14 mouse cellular contexts compared by ENCODE assay signal in genomic region chr15:60692149-60692548, GRCm38 (mm10).
DNase-seq lines count a peak whose midpoint lies in the region; ATAC-seq and TF ChIP-seq lines count a peak whose summit lies in the region.
"Had no signal": no experiment of that assay in that cellular context is flagged by ENCODE, and none has a peak within 500 bp of the region (broad histone marks: within the 10 kb centered on the region; RNA-seq: fewer than 3 reads in every experiment).

No protein-coding gene starts in this region.

- WGBS in kidney, postnatal 0 days = 33% methylated on average over 3 of the region's 3 CpGs
- WGBS in midbrain, embryonic 14.5 days = 21% methylated on average over 3 of the region's 3 CpGs
- 11% methylated on average over 3 of the region's 3 CpGs for WGBS in midbrain, embryonic 13.5 days
- whole genome bisulfite sequencing in embryonic facial prominence, embryonic 10.5 days = 28% methylated on average over 3 of the region's 3 CpGs

- DNase-seq in kidney, postnatal 0 days (ENCODE audit: low spot score) = peak; percentile 27
- no peak for DNase-seq in kidney, adult 8-10 months
- peak; percentile 15 for DNase-seq in midbrain, embryonic 14.5 days
- peak; percentile 16 for DNase-seq in embryonic facial prominence, embryonic 10.5 days (ENCODE audit: low spot score)
- peak; percentile 89 for DNase-seq in retina, embryonic 14.5 days (ENCODE audit: low spot score)
- DNase-seq in ovary, adult 18-20 months (ENCODE audit: low spot score) = no peak
- DNase-seq in cerebellum, postnatal 36 days = no peak
- DNase-seq: cerebellum, postnatal 14 days had no signal

- no peak overlapping the region for H3K27ac ChIP-seq in kidney, postnatal 0 days
- H3K27ac ChIP-seq in midbrain, embryonic 14.5 days (replicated peaks; ENCODE audit: low read depth, low read length) = no peak overlapping the region
- no peak overlapping the region for H3K27ac ChIP-seq in midbrain, embryonic 13.5 days
- H3K27ac ChIP-seq in embryonic facial prominence, embryonic 10.5 days (replicated peaks) = peak overlapping the region; percentile 24; the same call in 1 of the 2 replicates
- H3K27ac ChIP-seq: hindbrain, embryonic 13.5 days had no signal

- TF ChIP-seq CTCF in kidney, postnatal 0 days (IDR thresholded peaks at IDR 0.05; ENCODE audit: low read depth) = no peak

- ATAC-seq in kidney, postnatal 0 days (replicated peaks; ENCODE audit: low FRiP score, low read depth) = no peak
- ATAC-seq in midbrain, embryonic 14.5 days (ENCODE audit: low FRiP score, low TSS enrichment) = no peak
- ATAC-seq in midbrain, embryonic 13.5 days = no peak
- ATAC-seq: CD4-positive, CD25-positive, alpha-beta regulatory T cell, adult 4 months had no signal

- H3K4me2 ChIP-seq in kidney, postnatal 0 days (ENCODE audit: low read length) = no peak overlapping the region
- no peak overlapping the region for H3K4me2 ChIP-seq in midbrain, embryonic 14.5 days (ENCODE audit: low read length)
- H3K4me2 ChIP-seq in midbrain, embryonic 13.5 days (replicated peaks) = no peak overlapping the region
- H3K4me2 ChIP-seq: heart, embryonic 13.5 days; hindbrain, embryonic 13.5 days; liver, embryonic 11.5 days had no signal

- H3K4me3 ChIP-seq in kidney, postnatal 0 days (replicated peaks; ENCODE audit: low read depth, low read length) = no peak overlapping the region
- no peak overlapping the region for H3K4me3 ChIP-seq in midbrain, embryonic 14.5 days (replicated peaks; ENCODE audit: low read depth, low read length)
- no peak overlapping the region for H3K4me3 ChIP-seq in midbrain, embryonic 13.5 days (replicated peaks)
- H3K4me3 ChIP-seq in embryonic facial prominence, embryonic 10.5 days = no peak overlapping the region
- H3K4me3 ChIP-seq: erythroblast, embryonic 14.5 days; heart, embryonic 13.5 days; hindbrain, embryonic 13.5 days had no signal

- H3K27me3 ChIP-seq in kidney, postnatal 0 days (ENCODE audit: insufficient read depth, low read length) = no peaks in the 10 kb centered on the region
- no peaks in the 10 kb centered on the region for H3K27me3 ChIP-seq in midbrain, embryonic 14.5 days (ENCODE audit: control insufficient read depth, insufficient read depth, low read length)
- H3K27me3 ChIP-seq in midbrain, embryonic 13.5 days = no peaks in the 10 kb centered on the region
- no peaks in the 10 kb centered on the region for H3K27me3 ChIP-seq in embryonic facial prominence, embryonic 10.5 days (replicated peaks; ENCODE audit: low read depth, poor library complexity, severe bottlenecking)
- H3K27me3 ChIP-seq: heart, embryonic 13.5 days; hindbrain, embryonic 13.5 days had no signal

- H3K9ac ChIP-seq in kidney, postnatal 0 days (ENCODE audit: low read depth, low read length) = no peak overlapping the region
- no peak overlapping the region for H3K9ac ChIP-seq in midbrain, embryonic 14.5 days (replicated peaks; ENCODE audit: low read length)
- H3K9ac ChIP-seq in midbrain, embryonic 13.5 days (replicated peaks) = no peak overlapping the region
- H3K9ac ChIP-seq: heart, embryonic 13.5 days; hindbrain, embryonic 13.5 days had no signal

- no peaks in the 10 kb centered on the region for H3K36me3 ChIP-seq in kidney, postnatal 0 days (ENCODE audit: insufficient read depth, low read length)
- no peaks in the 10 kb centered on the region for H3K36me3 ChIP-seq in midbrain, embryonic 14.5 days (ENCODE audit: control insufficient read depth, insufficient read depth, low read length)
- no peaks in the 10 kb centered on the region for H3K36me3 ChIP-seq in midbrain, embryonic 13.5 days
- no peaks in the 10 kb centered on the region for H3K36me3 ChIP-seq in embryonic facial prominence, embryonic 10.5 days (replicated peaks)
- H3K36me3 ChIP-seq: heart, embryonic 13.5 days; hindbrain, embryonic 13.5 days had no signal

- no peaks in the 10 kb centered on the region for H3K4me1 ChIP-seq in kidney, postnatal 0 days (replicated peaks; ENCODE audit: insufficient read depth, low read length)
- H3K4me1 ChIP-seq in midbrain, embryonic 14.5 days (ENCODE audit: control insufficient read depth, insufficient read depth, low read length) = no peaks in the 10 kb centered on the region
- peaks cover 8% of the 10 kb centered on the region; the same call in 1 of the 2 replicates for H3K4me1 ChIP-seq in midbrain, embryonic 13.5 days (replicated peaks)
- H3K4me1 ChIP-seq in embryonic facial prominence, embryonic 10.5 days = peaks cover 17% of the 10 kb centered on the region
- H3K4me1 ChIP-seq: hindbrain, embryonic 13.5 days had no signal

- no peaks in the 10 kb centered on the region for H3K9me3 ChIP-seq in kidney, postnatal 0 days (replicated peaks; ENCODE audit: low read length)
- no peaks in the 10 kb centered on the region for H3K9me3 ChIP-seq in midbrain, embryonic 14.5 days (ENCODE audit: control insufficient read depth, low read length)
- H3K9me3 ChIP-seq in midbrain, embryonic 13.5 days = no peaks in the 10 kb centered on the region
- H3K9me3 ChIP-seq in embryonic facial prominence, embryonic 10.5 days = no peaks in the 10 kb centered on the region
- H3K9me3 ChIP-seq: heart, embryonic 13.5 days; hindbrain, embryonic 13.5 days had no signal

Comparison
In these comparisons a context has a peak if more than half of its experiments do, and no peak if none do; other contexts are left out.
1. DNase-seq: peak in kidney, postnatal 0 days (single experiment), midbrain, embryonic 14.5 days (single experiment), embryonic facial prominence, embryonic 10.5 days (single experiment) and retina, embryonic 14.5 days (single experiment); none in kidney, adult 8-10 months (0 of 2), ovary, adult 18-20 months (single experiment) and cerebellum, postnatal 36 days (0 of 2).